Mouse (Mus musculus): ENCODE results near the gene Fbxl19.
A peak's percentile ranks its signal among the peaks of the same experiment; 100 is the strongest.

Gene Fbxl19

DNA sequence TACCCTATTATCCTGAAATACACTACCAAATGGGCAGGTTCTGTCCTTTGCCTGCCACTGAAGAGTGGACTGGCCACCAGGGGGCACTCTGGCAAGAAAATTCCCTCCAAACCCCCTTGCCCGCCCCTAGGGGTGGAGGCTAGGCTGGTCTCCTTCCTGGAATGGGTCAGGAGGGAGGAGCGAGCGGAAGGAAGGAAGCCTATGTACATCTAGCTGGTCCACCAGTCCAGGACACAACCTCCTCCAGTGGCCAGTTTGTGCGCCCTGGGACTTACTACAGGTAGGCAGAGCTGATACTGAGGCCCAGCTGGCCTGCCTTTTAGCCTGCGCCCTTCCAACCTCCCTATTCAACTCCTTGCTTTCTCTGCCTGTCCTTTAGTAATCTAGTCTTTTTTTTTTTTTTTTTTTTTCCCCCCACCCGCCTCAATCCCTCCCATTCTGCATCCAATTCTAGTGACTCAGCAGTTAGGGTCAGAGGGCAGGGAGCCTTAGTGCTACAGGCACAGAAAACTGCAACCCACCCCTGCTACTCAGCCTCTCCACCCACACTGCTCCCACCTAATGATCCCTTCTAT is 56.2 kb downstream of the Fbxl19 start, which contains the start of gene Hsd3b7:
Hsd3b7 (plus strand) TSS at position 170 of the 575 bp plus-strand sequence.
- DNase-seq (ENCODE audit: low spot score in 2 of 2) = peak; percentile 93 to 94

DNA sequence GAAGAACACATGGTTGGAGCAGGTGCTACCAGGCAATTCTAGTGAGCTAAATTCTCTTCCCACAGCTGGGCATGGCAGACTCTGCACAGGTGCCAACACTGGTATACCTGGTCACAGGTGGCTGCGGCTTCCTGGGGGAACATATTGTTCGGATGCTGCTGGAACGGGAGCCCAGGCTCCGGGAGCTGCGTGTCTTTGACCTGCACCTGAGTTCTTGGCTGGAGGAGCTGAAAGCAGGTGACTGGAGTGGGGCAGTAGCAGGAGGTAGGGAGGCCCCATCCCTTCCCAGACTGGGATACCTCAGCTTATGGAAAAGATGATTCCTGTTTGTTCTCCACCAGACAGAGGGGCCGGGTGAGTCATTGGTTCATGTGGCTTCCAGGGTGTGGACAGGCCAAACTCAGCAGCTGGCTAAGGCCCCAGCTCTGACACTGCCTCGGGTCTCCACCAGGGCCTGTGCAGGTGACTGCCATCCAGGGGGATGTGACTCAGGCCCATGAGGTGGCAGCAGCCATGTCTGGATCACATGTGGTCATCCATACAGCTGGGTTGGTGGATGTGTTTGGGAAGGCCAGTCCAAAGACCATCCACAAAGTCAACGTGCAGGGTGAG is 56.8 kb downstream of the Fbxl19 start:
- peak; percentile 27 to 30 for DNase-seq (ENCODE audit: low spot score in 2 of 2)

DNA sequence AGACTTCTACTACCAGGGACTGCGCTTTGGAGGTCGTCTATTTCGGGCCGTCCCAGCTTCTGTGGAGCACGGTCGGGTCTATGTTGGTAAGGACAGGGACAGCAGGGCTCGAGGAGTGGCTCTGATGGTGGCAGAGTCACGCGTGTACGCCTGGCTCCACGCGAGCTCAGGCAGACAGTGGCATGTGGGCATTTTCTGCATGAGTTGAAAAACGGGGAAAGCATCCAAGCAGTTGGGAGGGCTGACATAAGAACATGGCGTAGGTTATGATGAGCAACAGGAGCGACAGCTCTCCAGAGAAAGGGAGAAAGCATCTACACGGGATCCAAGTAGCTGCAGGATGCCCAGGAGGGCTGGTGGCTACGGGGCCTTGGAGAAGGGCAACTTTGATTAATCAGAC is 58.0 kb downstream of the Fbxl19 start:
- DNase-seq (ENCODE audit: low spot score in 2 of 2) = no peak

DNA sequence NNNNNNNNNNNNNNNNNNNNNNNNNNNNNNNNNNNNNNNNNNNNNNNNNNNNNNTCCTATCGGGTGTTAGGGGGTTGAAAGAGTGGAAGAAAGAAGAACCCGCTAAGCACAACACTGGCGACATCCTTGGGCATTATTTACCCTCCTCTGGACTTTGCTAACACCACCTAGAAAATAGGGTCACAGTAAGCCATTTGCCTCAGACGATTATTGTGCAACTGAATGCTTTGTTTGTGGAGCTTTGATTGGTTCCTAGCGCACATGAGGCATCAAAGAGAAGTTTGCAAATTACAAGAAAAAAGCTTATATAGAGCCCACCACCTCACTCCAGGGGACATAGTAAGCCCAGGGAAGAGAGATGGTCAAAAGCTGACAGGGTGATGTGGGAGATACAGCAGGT is 64.5 kb downstream of the Fbxl19 start:
- no peak for DNase-seq (ENCODE audit: low spot score in 2 of 2)

DNA sequence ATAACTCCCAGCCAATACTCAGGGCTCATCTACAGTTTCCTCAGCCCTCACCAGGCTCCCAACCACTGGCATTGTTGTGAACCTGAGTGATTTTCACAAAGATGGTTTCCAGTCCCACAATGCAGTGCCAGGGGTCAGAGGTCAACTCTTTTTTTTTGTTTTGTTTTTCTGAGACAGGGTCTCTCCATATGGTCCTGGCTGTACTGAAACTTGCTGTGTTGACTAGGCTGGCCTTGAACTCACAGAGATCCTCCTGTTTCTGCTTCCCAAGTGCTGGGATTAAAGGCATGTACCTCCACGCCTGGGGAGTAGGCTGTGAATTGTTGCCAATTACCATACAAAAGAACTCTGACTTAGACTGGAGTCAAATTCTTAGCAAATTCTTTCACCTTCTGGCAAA is 65.5 kb downstream of the Fbxl19 start:
- DNase-seq (ENCODE audit: low spot score in 2 of 2) = no peak

DNA sequence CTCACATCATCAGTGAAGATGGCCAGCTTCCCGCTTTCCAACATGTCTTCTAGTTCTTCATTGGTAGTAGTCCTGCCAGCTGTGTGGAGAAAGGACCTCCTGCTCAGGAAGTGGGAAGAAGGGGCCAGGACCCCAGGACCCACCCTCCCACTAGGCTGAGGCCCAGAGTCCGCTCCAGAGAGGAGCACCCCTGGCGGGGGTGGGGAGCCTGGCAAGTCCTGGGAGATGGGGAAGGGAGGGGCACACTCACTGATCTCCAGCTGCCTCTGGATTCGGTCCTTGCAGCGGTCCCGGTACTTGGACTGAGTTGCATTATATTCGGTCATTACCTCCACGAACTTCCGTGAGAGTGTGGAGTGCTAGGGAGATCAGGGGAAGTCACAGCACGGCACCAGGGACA is 66.3 kb downstream of the Fbxl19 start:
- DNase-seq (ENCODE audit: low spot score in 2 of 2) = no peak

DNA sequence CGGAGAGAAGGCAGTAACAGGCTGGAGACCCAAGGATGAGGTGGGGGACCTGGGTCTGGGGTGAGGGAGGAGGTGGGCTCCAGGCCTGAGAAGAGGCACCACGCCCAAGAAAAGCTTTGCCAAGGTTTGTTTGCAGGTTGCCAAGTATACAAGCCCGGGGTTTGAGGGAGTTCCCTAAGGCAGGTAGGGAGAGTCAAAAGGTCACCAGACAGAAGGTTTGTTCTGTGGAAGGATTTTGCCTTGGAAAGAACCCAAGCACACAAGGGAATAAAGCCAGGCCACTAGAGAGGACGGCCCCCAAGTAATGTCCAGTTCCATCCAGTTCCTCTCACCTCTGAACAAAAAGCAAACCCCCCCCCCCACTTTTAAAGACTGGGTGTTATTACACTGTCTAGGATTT is 66.9 kb downstream of the Fbxl19 start:
- no peak for DNase-seq (ENCODE audit: low spot score in 2 of 2)

DNA sequence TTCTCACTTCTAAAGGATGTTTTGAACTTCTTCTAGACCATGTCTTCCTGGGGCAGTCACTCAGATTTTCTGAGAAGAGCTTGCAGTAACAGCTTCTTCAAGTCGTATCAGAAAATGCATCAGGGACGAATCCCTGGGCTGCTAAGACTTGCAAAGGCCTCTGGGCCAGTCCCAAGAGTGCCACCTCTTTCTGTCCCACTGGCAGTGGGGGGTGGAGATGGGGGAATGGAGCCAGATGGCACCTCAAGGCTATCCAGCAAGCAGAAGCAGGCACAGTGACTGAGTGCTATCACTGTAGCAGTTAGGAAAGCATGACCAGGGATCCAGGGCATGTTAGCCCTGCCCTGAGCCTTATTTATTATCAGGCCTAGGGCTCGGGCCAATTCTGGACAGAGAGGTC is 67.9 kb downstream of the Fbxl19 start:
- no peak for DNase-seq (ENCODE audit: low spot score in 2 of 2)

DNA sequence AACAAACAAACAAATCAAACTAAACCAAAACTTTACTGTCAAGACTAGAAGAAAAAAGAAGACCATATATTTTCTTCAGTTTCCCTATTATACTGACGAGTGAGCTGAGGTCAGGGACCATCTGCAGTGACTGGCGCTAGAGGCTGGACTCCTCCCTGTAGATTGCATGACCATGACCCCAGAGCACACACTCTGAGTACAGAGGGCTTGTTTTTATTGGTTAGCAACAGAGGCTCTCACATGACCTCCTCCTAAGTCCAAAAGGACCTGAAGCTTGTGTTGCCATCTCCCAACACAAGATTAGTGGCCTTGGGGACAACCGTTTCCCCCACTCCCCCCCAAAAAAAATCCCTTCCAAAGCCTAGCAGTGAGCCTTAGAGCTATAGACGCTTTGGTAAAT is 69.5 kb downstream of the Fbxl19 start:
- peak; percentile 44 to 67 for DNase-seq (ENCODE audit: low spot score in 2 of 2)

DNA sequence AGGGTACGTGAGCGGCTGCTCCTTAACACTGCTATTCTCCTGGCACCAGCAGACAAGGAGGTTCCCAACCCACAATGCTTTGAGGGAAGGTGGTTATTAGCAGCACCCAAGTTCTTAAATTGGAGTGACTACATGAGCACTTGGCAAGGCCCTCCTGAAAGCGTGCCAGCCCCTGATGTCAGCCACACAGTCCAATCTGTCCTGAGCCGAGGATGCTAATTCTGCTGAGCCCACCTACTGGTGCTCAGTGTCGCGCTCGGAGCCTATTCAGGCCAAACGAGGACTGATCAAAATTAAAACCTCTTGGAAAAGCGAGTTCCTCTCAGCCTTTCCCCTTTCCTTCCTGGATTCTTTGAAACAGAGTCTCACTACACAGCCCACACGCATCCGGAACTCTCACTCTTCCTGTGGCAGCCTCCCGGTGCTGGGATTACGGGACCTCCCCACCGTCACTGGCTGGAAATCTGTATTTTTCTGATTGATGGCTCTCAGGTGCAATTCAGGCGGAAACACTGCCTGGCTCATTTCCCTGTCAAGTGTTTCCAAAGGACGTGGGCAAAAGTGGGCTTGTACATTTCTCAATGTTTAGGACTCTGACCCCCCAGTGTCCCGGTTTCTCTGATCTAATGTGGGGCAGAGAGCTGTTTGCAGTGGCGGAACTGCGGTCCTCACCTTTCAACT is 70.0 kb downstream of the Fbxl19 start:
- peak; percentile 78 to 90 for DNase-seq (ENCODE audit: low spot score in 2 of 2)

DNA sequence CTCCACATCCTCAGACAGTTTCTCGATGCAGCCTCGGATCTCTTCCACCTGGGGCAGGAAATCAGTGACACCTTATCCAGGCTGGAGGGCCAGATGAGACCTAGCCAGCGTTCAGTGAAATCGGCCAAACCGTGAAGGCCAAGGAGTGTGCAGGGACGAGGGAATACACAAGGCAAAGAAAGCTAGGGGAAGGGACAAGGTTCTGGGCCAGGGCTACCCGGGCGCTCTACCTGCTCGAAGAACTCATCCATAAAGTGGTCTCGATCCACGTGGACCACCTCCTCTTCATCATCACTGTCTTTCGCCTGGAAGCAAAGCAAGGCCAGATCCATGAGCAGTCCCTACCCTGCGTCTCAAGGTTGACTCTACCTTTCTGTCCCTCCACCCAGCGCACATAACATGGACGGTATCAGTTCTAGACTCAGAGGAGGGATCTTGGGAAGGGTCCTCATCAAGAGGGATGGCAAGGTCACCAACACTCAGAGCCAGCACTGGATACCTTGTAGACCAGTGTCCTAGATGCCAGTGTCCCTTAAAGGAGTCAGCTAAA is 70.8 kb downstream of the Fbxl19 start:
- no peak for DNase-seq (ENCODE audit: low spot score in 2 of 2)

DNA sequence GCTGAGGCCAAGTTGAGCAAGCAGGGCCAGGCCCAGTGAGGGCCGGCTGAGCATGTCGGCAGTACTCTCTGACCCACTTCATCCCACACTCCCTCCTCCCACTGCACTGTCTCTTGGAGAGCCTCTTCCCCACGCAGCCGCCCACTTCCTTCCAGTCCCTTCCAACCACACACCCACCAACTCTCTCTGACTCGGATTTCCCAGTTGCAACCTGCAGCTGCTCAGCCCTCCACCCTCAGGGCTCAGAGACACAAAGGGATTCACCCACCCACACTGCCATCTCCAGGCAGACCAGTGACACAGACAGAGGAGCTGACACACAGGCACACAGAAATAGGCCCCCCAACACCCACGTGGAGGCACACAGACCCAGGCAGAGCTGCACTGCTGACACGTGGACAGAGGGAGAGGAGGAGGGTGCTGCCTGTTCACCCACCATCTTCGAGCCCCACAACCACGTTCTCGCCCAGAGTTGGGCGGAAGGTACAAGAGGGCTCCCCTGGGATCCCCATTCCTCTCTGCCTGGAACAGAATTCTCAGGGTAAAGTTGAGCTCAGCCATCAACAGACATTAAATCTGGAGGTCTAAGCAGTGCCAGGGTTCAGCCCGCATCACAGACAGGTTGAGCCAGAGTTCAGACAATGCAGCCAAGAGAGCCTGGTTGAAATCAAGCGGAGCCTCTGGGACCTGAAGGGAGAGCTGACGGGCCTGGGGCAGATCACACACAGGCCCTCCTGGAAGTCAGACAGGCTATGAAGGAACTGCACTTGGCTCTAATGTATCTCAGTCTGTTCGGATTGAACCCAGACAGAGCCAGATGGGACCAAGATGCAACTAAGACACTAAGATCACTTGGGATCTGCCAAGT is 71.8 kb downstream of the Fbxl19 start:
- DNase-seq (ENCODE audit: low spot score in 2 of 2) = peak; percentile 63

DNA sequence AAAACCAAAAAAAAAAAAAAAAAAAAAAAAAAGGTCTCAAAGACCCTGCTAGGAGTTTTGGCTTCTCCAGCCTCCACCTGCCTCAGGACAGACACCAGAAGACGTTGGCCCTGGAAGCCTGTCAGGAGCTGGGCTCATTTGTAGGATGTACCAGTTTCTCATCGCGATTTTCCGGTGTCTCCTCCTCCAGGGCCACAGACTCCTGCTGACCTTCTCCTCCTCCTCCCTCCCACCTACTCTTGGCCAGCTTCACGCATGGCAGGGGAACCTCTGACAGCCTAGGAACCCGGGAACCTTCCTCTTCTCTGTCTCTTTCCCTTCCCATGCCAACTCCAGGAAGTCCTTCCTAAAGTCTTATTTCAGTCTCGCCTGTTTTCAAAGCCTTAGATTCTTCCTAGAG is 72.7 kb downstream of the Fbxl19 start:
- no peak for DNase-seq (ENCODE audit: low spot score in 2 of 2)

DNA sequence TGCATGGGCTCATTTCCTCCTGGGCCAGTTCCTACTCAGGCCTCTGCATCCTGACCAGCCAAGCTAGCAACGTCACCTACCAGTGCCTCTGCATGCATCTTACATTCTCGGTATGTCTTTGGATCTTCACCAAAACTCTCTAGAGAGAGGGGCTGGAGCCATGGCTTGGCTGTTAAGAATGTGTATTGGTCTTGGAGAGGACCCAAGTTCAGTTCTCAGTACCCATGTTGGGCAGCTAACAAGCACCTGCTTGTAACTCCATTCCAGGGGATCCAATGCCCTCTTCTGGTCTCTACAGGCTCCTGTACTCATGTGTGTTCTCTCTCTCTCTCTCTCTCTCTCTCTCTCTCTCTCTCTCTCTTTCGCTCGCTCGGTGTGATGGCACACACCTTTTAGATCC is 73.4 kb downstream of the Fbxl19 start:
- no peak for DNase-seq (ENCODE audit: low spot score in 2 of 2)

All from heart, adult 9 months (tissue).